8 mouse cellular contexts compared by ENCODE assay signal in the genomic region with DNA sequence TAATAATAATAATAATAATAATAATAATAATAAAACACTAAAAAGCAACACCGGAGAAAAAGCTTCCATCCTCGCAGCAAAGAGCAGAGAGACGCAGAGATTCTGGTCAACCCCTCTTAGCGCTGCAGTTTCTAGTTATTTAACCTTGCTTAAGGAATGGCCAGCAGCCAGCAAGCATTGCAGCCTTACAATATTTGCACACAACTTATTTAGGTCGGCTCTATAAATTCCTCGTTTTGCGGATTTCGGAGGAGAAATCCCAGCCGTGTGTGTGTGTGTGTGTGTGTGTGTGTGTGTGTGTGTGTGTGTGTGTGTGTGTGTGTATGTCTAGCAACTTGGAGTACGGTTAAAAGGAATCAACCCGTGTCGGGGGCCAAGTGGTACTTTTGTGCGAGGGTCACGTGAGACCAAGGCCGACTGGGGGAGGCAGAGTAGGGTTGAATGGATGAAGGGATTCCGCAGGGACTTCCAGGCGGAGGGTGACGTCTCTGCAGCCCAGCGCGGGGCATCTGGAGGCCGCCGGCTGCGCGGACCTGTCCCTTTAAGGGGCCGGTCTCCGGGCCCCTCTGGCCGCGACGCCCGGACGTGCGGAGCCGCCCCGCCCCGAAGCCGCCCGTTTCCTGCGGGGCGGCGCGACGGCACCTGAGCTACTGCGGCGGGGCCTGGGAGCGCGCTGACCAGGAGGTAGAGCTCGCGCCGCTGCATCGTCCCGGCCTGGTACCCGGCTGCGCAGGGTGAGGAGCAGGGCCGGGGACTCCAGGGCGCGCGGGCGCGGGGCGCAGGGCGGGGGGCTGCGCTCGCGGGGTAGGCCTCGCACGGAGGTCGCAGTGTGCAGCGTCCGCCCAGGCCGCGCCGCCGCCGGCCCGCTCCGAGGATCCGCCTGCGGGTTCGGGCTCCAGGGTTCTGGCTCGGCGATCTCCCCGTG. TPM values are rescaled to one million over a fixed set of nuclear protein-coding genes. Genes with fewer than 3 reads are reported as not detected.
DNase-seq lines count a peak whose midpoint lies in the region; ATAC-seq lines count a peak whose summit lies in the region.

No protein-coding gene starts in this region.

- H3K9me3 ChIP-seq in intestine, embryonic 15.5 days = no peaks in the 10 kb centered on the region

- H3K4me1 ChIP-seq in intestine, embryonic 15.5 days (replicated peaks) = peaks cover 8% of the 10 kb centered on the region

- peak overlapping the region; percentile 95 for H3K9ac ChIP-seq in intestine, embryonic 15.5 days

- H3K27me3 ChIP-seq in intestine, embryonic 15.5 days (replicated peaks) = no peaks in the 10 kb centered on the region

- ATAC-seq in intestine, embryonic 15.5 days = peak; percentile 97

- WGBS in intestine, embryonic 15.5 days = under 1% methylated on average over 55 of the region's 82 CpGs

- no peaks in the 10 kb centered on the region for H3K36me3 ChIP-seq in intestine, embryonic 15.5 days

- DNase-seq in adipocyte (ENCODE audit: low spot score) = peak; percentile 59
- peak; percentile 88 for DNase-seq in embryo, embryonic 10.5 days (ENCODE audit: low spot score)
- peak; percentile 85 for DNase-seq in gastrocnemius, postnatal 25 days
- peak; percentile 84 to 89 for DNase-seq in left cerebral cortex, postnatal 25 days (ENCODE audit: low spot score in 2 of 2)
- peak; percentile 87 for DNase-seq in mesoderm, embryonic 11.5 days (ENCODE audit: low read depth, low spot score)
- peak; percentile 72 to 77 for DNase-seq in right cerebral cortex, postnatal 36 days (ENCODE audit: low spot score in 2 of 2)
- DNase-seq in urinary bladder, postnatal 4 days (ENCODE audit: low spot score in 2 of 2) = peak; percentile 75

- peak overlapping the region; percentile 70 for H3K4me2 ChIP-seq in intestine, embryonic 15.5 days (replicated peaks)

- intact Hi-C loops in left cerebral cortex, postnatal 25 days (cut with DNase I) = loop anchor here (5.0 kb wide), 2 partner anchors 52 to 798 kb away; a partner anchor contains a TSS

- peak overlapping the region; percentile 97 for H3K4me3 ChIP-seq in intestine, embryonic 15.5 days (replicated peaks)

- peak overlapping the region; percentile 98 for H3K27ac ChIP-seq in intestine, embryonic 15.5 days

RNA-seq across cellular contexts. Expression of a gene that starts 0.7 kb away (rescaled TPM):
- 100 to 1,000 TPM; 158 to 175 TPM for total RNA-seq in gastrocnemius, postnatal 25 days (2021)
- polyA plus RNA-seq in intestine, embryonic 15.5 days (2015; fragmentation: Nextera tagmentation; extraction: Ambion mirVana) = 40.8 and 54.5 TPM in 2 replicates
- total RNA-seq in left cerebral cortex, postnatal 25 days (2021) = 10 to 100 TPM; 92.1 to 99.2 TPM

Comparison
In these comparisons a context has a peak if more than half of its experiments do, and no peak if none do; other contexts are left out.
1. Peak in every context shown above with its lines: DNase-seq, ATAC-seq, H3K4me3 ChIP-seq and H3K27ac ChIP-seq.